Comparison of ENCODE assay signal across 1 mouse cellular context in genomic region chr17:34207456-34207855, GRCm38 (mm10).
TF ChIP-seq lines count a peak whose summit lies in the region.

No protein-coding gene starts in this region.

TF ChIP-seq in MEL, 35 proteins besides CTCF, POLR2A, EP300 and RAD21:
- no peak for TF ChIP-seq MYB (IDR thresholded peaks at IDR 0.05; ENCODE audit: low read depth, low read length)
- TF ChIP-seq MEF2A (IDR thresholded peaks at IDR 0.05; ENCODE audit: extremely low read depth, insufficient replicate concordance, low read depth, low read length, poor library complexity, severe bottlenecking), result no peak
- no peak for TF ChIP-seq SMC3 (IDR thresholded peaks at IDR 0.05; ENCODE audit: low read depth, low read length)
- TF ChIP-seq TCF12 (IDR thresholded peaks at IDR 0.05; ENCODE audit: low read depth, low read length), result no peak
- TF ChIP-seq MAZ (IDR thresholded peaks at IDR 0.05; ENCODE audit: low read depth, low read length), result no peak
- TF ChIP-seq RCOR1 (IDR thresholded peaks at IDR 0.05; ENCODE audit: low read depth, low read length), result no peak
- no peak for TF ChIP-seq GABPA (IDR thresholded peaks at IDR 0.05; ENCODE audit: low read depth, low read length)
- no peak for TF ChIP-seq JUND (IDR thresholded peaks at IDR 0.05; ENCODE audit: low read depth, low read length)
- TF ChIP-seq SIN3A (IDR thresholded peaks at IDR 0.05; ENCODE audit: low read length), result no peak
- no peak for TF ChIP-seq POLR2AphosphoS5 (IDR thresholded peaks at IDR 0.05; ENCODE audit: borderline replicate concordance, low read depth, low read length)
- no peak for TF ChIP-seq HCFC1 (IDR thresholded peaks at IDR 0.05; ENCODE audit: low read depth, low read length)
TF ChIP-seq in MEL: peak in this region for 0.
